Mouse (Mus musculus): ENCODE data around the gene Dus1l. TPM values are rescaled to one million over a fixed set of nuclear protein-coding genes. Genes with fewer than 3 reads are reported as not detected.
"Not testable (repeated sequence)": the region's sequence is repeated elsewhere in the genome, so short reads cannot be mapped to it uniquely, and the experiment has no call there.

The Dus1l gene
- total RNA-seq, 4 experiments from 2014 or later = 25.9 to 32.7 (median 27.6) TPM

- no peak for DNase-seq (ENCODE audit: low spot score)
Observed at GRCm38 (mm10) chr11:120819556-120819955, 23.4 kb upstream of the Dus1l start.

DNA sequence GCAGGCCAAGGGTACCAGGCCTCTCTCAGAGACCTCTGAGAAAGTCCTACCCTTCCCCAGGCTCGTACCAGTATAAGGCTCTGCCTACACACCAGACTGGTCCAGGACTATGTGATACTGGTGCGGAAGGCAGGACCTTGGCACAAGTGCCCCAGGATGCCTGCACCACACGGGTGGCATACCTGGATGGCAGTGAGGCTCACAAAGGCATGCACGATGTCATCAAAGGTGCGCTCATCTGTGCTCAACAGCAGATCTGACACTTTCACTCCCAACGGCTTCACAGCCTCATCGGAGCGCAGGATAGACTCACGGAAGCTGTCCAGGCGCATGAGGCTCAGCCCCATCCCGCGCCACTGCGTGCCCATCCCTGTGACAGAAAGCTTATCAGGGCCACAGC is 22.0 kb upstream of the Dus1l start:
- DNase-seq (ENCODE audit: low spot score) = no peak

GRCm38 (mm10) chr11:120817358-120817757 is 21.2 kb upstream of the Dus1l start:
- DNase-seq (ENCODE audit: low spot score) = no peak

GRCm38 (mm10) chr11:120812068-120812467 is 15.9 kb upstream of the Dus1l start:
- no peak for DNase-seq (ENCODE audit: low spot score)

DNA sequence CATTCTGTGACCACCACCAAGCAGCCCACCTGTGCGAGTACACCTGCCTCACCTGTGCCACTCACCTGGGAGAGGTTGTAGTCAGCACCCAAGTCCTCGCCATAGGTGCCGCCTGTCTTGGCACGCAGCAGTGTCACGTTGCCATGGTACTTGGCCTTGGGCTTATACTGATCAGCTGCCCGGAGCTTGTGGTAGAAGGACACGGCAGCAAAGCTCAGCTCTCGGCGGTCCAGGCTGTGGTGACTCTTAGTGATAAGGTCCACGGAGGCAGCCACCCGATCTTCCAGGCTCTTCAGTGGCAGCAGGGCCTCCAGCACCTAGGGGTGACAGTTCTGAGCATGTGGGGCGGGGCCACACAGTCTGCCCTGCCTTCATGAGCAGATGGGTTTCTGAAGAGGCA is 11.8 kb upstream of the Dus1l start:
- DNase-seq (ENCODE audit: low spot score) = no peak

DNA sequence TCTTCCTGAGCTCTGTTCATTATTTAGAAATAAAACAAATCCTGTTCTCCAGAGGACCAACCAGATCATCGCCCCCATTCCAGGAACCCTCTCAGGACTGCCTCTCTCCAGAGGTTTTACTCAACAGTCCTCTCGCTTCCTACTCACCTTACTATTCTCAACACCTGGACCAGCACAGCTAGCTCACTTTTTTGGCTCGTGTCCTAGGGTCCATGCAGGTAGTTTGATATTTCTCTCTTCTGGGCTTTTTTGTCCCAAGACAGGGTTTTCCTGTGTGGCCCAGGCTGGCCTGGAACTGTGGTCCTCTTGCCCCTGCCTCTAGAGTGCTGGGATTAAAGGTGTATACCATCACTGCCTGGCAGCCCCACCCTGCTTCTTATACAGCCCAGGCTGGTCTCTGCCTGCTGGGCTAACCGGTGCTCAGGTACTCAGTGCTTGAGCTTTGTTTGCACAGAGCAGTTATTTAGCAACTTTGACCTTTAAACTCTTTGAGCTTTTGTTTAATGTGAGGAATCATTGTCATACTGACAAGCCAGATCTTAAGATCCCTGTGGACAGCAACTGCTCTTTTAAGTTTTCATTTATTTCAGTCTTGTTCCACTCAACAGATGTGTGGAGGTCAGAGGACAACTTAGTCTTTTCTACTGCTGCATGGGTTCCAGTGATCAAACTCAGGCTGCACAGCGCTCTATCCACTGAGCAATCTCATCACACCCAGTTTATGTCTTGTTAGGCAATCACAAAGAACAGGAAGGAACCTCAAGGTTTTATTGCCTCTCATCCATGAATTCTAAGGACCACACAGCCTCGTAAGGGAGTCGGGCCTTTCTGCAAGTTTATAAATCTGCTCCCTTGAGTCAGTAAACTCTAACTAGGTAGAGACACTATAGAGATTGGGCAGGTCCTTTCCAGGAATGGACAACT is 9.4 kb upstream of the Dus1l start:
- no peak for DNase-seq (ENCODE audit: low spot score)

GRCm38 (mm10) chr11:120804769-120805168 is 8.6 kb upstream of the Dus1l start:
- DNase-seq (ENCODE audit: low spot score) = no peak

GRCm38 (mm10) chr11:120804274-120804673 is 8.1 kb upstream of the Dus1l start:
- DNase-seq (ENCODE audit: low spot score) = no peak

GRCm38 (mm10) chr11:120800061-120800904 is 4.1 kb upstream of the Dus1l start:
- DNase-seq (ENCODE audit: low spot score) = peak; percentile 90

GRCm38 (mm10) chr11:120799316-120799890 is 3.2 kb upstream of the Dus1l start:
- DNase-seq (ENCODE audit: low spot score) = no peak

GRCm38 (mm10) chr11:120798244-120798643 is 2.0 kb upstream of the Dus1l start:
- no peak for DNase-seq (ENCODE audit: low spot score)

- no peak for DNase-seq (ENCODE audit: low spot score)
Observed at GRCm38 (mm10) chr11:120796614-120796946, 377 bp upstream of the Dus1l start.

DNA sequence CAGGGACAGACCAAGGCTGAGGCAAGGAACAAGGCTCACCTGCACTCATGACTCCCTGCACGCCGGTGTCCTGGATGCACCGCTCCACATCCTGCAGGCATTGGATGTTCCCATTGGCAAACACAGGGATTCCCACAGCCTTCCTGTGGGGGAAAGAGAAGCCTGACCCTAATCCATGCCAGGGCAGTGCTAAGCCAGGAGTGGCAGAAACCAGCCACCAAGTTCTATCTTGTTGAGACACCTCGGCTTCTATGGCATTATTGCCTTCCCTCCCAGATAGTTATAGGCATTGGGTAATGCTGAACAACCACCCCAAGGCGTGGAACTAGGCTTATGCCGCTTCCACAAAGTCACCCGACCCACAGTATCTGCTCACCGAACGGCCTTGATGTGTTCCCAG is 3.6 kb downstream of the Dus1l start:
- no peak for DNase-seq (ENCODE audit: low spot score)

- no peak for DNase-seq (ENCODE audit: low spot score)
Observed at GRCm38 (mm10) chr11:120789810-120790209, 6.4 kb downstream of the Dus1l start.

- DNase-seq (ENCODE audit: low spot score) = no peak
Observed at GRCm38 (mm10) chr11:120789355-120789754, 6.8 kb downstream of the Dus1l start.

GRCm38 (mm10) chr11:120788460-120788859 is 7.7 kb downstream of the Dus1l start:
- DNase-seq (ENCODE audit: low spot score) = not testable (repeated sequence)

DNA sequence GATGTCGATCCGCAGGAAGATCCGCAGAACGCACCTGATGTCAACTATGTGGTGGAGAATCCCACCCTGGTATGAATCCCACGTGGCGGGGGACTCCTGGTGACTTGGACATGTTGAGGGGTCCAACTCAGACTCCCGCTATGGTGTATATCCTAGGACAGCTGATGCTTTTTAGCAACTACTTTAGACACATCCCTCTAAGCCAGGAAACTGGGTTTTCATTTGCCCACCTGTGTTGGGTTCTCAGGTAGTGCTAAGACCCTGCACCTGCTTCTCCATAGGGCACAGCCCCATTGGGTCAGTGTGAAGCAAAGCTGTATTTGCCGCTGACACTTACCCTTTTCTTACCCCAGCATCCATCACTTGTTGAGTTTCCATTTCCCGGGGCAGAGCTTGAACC is 11.1 kb downstream of the Dus1l start:
- DNase-seq (ENCODE audit: low spot score) = no peak

DNA sequence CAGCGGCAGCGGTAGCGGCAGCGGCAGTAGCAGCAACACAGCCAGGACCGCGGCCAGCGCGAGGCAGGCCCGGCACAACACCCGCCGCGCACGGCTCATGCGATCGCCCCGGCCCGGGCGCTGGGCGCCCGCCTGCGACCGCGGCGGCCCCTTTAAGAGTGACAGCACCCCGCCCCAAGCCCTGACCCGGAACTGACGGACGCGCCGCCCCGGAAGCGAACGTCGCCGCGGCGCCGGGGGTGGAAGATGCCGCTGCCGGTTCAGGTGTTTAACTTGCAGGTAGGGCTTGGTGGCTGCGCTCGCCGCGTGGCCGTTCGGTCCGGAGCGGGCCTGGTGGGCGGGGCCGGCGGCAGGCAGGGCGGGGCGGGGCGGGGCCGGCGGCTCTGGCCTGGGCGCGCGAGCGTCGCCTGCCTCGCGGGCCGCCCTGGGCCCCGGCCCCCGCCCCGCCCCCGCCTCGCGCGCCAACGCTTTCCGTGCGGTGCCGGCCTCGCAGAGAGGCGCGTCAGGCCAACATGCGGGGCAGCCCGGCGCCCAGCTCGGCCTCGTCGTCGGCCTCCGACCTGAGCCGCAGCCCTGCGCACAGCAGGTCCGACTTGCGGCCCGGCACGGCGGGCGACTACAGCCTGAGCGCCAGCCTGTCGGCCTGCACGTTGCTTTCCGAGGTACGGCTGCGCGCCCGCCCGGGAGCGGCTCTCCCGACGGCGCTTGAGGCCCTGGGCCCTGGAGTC is 12.0 kb downstream of the Dus1l start, which contains the start of the genes Rfng and Gps1:
Gene Rfng, minus strand, starts transcription at position 144 of the 728 bp plus-strand sequence.
Gene Gps1, plus strand, starts transcription at position 209 of the 728 bp plus-strand sequence.
- peak; percentile 79 for DNase-seq (ENCODE audit: low spot score)

DNA sequence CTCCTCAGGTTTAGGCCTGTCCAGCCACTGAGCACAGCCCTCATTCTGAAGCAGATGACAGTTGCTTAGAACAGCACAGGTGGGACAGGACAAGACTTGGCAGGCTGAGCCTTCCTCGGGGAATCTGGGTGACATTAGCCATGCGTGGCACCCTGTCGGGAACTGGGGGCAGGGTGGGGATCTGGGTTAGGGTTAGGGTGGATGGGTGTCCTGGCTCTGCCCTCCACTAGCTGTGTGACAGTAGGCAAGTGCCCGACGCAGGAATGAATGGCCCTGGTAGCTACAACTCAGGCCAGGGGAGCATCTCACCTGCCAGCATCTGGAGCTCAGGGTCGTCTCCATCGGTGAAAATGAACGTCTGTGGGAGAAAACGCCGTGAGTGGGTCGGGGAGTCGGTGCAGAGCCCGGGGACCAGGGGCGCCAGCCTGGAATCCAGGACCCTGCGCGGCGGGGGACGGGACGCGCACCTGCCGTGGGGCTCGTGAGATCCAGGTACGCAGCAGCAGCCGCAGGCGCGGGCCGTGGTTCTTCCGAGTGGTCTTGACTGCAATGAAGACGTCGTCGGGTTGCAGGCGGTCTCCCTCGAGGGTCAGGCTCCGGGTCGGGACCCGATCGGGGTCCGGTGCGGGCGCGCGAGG is 12.7 kb downstream of the Dus1l start:
- DNase-seq (ENCODE audit: low spot score) = no peak

- not testable (repeated sequence) for DNase-seq (ENCODE audit: low spot score)
Observed at GRCm38 (mm10) chr11:120781361-120781760, 14.8 kb downstream of the Dus1l start.

DNA sequence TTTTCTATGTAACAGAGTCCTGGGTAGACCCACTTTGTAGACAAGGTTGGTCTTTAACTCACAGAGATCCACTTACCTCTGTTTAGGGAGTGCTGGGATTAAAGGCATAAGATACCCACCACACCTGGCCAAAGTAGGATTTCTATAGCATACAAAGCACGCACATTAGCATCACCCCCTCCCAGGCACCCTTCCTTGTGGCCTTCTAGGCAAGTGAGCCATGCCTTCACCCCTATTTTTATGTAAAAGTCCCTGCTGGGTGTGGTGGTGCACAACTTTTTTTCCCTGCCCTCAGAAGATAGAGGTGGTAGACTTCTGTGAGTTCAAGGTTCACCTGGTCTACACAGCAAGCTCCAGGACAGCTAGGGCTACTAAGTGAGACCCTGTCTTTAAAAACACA is 16.3 kb downstream of the Dus1l start:
- no peak for DNase-seq (ENCODE audit: low spot score)
